Mouse (Mus musculus) NIH3T3 (cell line): ENCODE data around the gene Cinp.
A peak's percentile ranks its signal among the peaks of the same experiment; 100 is the strongest.

ENCODE experiments used
- DNase-seq: peaks from one replicate; pipeline ENCODE4 v3.0.0-alpha.2; 2012; ENCODE audit warnings: low read depth

The Cinp gene

DNA sequence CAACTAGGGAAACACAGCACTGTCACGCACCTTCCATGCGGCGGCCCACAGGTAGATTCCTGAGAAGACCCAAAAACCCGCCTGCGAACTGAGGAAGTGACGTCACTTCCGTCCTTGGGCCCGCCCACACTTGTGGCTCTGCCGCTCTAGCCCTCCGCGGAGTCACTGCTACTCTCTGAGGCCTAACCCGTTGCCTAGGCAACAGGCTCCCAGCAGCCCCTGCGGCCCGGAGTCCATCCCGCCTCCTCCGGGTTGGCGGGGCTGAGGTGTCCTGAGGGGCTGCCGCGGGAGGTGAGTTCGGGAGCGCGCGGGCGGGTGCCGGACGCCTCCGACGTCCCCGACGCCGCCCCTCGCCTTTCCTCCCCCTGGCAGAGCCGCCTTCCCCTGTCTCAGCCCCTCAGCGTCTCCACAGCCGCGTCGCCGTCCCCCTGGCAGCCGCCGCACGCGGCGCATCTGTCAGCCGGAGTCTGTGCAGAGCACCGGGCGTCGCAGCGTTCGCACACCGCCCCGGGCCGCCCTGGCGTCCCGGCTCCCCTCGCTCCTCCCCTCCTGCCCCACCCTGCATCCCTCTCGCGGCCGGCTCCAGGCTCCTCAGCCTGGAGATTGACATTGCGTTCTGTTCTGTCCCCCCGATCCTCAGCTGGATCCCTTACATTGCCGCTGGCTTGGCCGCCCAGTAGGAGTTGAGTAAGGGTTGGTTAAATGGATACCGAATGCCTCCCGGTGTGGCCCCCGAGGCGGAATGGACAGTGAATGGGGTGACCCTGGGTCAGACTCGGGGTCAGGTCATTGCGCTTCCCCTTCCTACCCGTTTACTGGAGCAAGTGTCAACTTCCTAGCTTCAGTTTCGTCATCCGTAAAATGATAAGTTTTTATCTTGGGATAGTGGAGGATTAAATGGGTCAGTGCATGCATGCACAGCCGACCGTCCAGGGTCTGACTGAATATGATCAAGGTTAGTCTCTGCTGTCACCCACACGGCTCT lies at the start of gene Cinp, which contains the start of gene Tecpr2:
Gene Cinp (minus strand): TSS at position 110 of the 985 bp plus-strand sequence.
Gene Tecpr2 (plus strand): TSS at position 229 of the 985 bp plus-strand sequence.
- DNase-seq = peak; percentile 98

DNA sequence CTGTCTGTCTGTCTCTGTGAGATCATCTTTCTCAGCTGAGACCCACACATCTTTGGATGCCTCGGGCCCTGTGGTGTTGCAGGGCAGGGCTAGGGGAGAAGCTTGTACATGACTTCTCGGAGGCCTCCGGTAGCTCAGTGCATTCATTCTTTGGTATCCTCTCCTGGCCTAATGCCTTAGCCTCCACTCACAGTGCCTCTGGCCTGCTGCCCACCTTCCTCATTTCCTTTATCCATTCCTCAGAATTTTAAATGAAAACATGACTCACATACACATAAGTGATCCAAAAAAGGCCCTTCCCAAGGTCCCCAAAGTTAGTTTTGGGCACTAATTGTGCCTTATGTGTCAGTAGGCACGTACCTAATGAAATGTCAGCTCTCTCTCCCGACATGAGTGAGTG lies 48.6 kb upstream of the Cinp start:
- DNase-seq = peak; percentile 64

- DNase-seq = peak; percentile 93
Measured at GRCm38 (mm10) chr12:110935983-110936620, 47.2 kb upstream of the Cinp start.

DNA sequence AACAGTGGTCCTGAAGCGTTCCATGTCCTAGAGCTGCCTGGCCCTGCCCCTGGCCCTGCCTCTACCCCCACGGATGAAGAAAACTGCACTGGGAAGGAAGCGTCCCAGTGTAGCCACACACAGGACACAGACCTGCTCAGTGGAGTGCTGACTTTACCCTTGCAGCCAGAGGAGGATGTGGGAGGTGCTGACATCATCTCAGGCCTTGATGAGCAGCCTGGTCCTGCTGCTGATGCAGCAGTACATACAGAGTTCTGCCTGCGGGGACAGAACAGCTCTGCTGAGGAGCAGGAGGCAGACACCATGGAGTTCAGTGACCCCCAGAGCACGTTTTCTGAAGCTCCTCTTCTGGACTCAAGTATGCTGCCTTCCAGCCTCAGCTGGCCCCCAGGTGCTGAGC lies 43.9 kb upstream of the Cinp start:
- no peak for DNase-seq

DNA sequence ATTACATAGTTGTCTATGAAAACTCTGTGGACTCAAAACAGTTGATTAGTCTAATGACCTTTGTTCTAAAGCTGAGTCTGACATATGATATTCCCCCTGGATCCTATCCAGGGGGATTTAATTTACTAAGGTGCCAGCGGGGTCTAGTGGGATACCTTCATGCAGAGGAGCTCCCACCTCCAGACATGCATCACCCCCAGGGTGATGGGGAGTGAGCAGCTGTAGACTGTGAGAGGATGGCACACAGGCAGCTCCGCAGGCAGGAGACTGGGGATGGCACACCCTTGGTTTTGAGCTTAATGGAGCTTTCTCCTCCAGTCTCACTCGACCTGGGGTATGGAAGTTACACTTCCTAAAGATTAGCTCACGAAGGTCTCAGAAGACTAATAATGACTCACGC lies 32.6 kb upstream of the Cinp start:
- no peak for DNase-seq

- no peak for DNase-seq
Measured at GRCm38 (mm10) chr12:110920254-110920653, 31.3 kb upstream of the Cinp start.

GRCm38 (mm10) chr12:110915761-110916160 lies 26.8 kb upstream of the Cinp start:
- DNase-seq = no peak

DNA sequence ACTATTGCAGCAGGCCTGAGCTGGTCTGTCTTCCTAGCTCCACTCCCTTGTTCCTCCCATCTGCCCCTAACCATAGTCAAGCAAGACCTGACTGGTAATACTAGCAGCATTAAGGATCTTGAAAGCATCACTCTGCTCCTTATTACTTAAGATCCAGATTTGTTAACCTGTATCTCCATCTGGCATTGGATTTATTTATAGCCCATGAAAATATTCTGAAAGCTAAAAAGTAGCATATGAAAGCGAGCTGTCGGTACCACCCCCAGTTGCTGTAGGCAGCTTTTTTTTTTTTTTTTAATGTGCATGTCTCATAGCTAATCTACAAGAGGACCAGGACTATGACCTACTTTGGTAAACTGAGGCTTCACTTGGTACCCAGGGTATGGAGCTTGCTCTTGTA lies 21.0 kb upstream of the Cinp start:
- no peak for DNase-seq

DNA sequence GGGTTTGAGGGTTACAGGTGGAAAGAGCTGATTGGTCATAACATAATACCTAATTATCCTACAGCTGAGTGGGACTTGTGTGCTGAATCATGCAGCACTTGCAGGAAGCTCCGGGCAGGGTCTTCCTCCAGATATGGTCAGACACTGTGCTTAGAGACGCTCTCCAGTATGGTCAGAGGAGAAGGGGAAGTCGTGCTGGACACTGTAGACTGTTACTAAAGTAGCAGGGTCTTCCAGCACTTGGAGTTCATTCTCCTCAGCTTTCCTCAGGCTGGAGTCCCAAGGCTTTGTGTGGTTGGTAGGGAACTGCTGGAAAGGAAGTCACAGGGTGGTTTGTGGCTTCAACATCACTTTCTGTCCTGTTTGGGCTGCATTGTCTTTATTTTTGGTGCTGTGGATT lies 18.9 kb upstream of the Cinp start:
- no peak for DNase-seq

GRCm38 (mm10) chr12:110903536-110903935 lies 14.6 kb upstream of the Cinp start:
- DNase-seq = peak; percentile 11

DNA sequence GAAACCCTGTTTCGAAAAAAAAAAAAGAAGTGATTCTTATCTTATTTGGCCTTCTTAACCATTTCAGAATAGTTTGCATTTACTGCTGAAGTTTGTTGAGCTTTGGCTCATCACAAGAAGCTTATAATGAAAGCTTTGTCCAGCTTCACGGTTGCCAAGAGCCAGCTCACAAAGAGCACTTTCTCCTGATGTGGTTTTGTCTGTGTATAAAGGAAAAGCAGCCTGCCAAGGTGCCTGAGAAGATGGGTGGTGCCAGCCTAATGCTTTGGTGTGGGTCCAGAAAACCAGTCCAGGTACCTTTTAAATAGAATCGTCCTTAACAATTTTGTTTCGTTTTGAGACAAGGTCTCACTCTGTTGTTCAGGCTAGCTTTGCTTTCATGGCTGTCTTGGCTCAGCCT lies 13.2 kb upstream of the Cinp start:
- no peak for DNase-seq

GRCm38 (mm10) chr12:110891887-110892286 lies 2.9 kb upstream of the Cinp start:
- no peak for DNase-seq

DNA sequence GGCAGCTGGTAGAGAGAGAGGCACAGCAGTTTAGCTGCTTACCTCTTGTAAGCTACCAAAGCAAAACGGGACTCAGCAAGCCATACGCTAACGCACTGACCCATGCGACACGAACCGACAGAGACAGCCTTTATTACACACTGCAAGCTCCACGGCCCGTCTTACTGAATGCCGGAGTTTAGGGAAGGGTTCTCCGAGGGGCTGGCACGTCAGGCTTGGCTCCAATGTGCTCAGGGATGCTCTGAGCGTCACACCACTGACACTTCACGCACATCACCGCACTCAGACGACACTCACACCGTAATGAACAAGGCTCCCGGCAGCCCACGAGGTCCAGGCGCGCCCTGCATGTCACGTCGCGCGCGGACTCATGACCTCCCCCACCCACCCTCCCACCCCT lies 339 bp downstream of the Cinp start:
- no peak for DNase-seq

GRCm38 (mm10) chr12:110888106-110888505 lies 839 bp downstream of the Cinp start:
- DNase-seq = peak; percentile 25

- DNase-seq = no peak
Measured at GRCm38 (mm10) chr12:110885251-110885650, 3.7 kb downstream of the Cinp start.

DNA sequence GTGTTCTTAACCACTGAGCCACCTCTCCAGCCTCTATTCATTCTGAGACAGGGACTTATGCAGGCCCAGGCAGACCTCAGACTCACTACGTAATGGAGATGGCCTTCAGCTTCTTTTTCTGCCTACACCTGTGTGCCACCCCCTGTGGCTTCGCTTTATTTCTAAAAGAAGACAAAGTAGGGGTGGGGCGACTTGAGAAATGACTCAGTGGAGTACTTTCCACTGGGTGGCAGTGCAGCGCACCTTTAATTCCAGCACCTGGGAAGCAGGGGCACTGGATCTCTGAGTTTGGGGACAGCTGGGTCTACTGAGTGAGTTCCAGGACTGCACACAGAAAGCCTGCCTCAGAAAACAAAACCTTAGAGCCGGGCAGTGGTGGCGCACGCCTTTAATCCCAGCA lies 6.7 kb downstream of the Cinp start:
- peak; percentile 21 for DNase-seq

GRCm38 (mm10) chr12:110875351-110875750 lies 13.6 kb downstream of the Cinp start:
- no peak for DNase-seq

GRCm38 (mm10) chr12:110871247-110871646 lies 17.7 kb downstream of the Cinp start:
- DNase-seq = no peak

DNA sequence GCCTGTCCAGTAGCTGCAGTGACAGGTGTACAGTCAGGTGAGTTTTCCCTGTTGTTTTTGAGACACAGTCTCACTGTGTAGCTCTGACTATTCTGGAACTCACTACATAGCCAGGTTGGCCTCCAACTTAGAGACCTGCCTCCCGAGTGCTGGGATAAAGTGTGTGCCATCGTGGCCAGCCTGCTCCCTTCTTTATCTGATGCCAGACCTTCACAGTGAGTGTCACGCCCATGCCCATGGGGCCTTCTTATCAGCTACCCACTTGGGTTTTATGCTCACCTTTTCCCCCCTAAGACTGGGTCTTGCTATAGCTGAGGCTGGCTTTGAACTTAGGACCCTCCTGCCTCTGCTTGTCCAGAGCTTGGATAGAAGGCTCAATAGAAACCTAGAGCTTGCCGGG lies 18.8 kb downstream of the Cinp start:
- no peak for DNase-seq

GRCm38 (mm10) chr12:110865989-110866388 lies 23.0 kb downstream of the Cinp start:
- DNase-seq = no peak

- DNase-seq = no peak
Measured at GRCm38 (mm10) chr12:110865571-110865970, 23.4 kb downstream of the Cinp start.

DNA sequence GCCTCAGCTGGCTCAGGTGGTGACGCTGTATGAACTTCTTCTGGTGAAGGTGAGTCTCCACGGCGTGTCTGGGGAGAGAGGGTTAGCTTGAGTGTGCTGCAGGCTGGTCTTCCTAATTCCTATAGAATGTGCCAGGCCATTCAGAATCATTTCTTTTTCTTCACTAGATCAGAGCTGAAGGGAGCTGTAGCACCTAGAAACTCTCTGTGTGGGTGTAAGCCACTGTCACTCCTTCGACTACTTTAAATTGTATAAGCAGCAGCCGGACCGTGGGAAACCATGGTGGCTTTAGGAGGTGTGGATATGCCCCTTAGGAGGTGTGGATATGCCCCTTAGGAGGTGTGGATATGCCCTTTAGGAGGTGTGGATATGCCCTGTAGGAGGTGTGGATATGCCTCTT lies 24.9 kb downstream of the Cinp start:
- DNase-seq = no peak

DNA sequence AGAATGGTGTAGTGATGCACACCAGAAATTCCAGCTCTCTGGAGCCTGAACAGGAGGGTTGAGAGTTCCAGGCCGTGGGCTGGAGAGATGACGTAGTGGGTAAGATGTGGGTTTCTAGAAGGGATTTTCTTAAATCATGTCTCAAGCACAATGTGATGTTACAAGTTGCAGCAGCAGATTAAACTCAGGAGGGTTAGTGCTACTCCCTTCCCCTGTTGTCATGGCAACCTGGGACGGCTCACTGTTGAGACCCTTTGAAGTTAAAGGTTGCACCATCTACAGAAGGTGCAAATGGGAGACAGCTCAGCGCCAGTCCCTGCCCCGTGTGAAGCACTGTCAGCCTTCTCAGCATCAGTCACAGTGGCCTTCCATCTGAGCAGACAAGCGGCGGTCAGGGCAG lies 27.7 kb downstream of the Cinp start:
- no peak for DNase-seq
